Mouse (Mus musculus) neural tube, embryonic 12.5 days (tissue): ENCODE results near the gene Tspan18. TPM values are rescaled to one million over a fixed set of nuclear protein-coding genes. Genes with fewer than 3 reads are reported as not detected.

Source experiments
- ATAC-seq: fragments of 200-750 bp; cut with Nextera tagmentation; 2 replicates; pipeline ENCODE4 v1.8.0; 2017; ENCODE audit warnings: low read depth, mild to moderate bottlenecking, moderate TSS enrichment, moderate library complexity; ENCODE audit not compliant: low FRiP score
- H3K27ac ChIP-seq: fragments of 300-500 bp; sonication (generic); 2 replicates; pipeline ENCODE4 v1.5.1; 2016
- H3K27me3 ChIP-seq: fragments of 300-500 bp; sonication (generic); replicated peaks from 2 replicates; pipeline ENCODE4 v1.6.1; 2016; ENCODE audit warnings: mild to moderate bottlenecking
- H3K36me3 ChIP-seq: fragments of 300-500 bp; sonication (generic); 2 replicates; pipeline ENCODE4 v1.6.1; 2016; ENCODE audit warnings: mild to moderate bottlenecking
- H3K4me1 ChIP-seq: fragments of 300-500 bp; sonication (generic); 2 replicates; pipeline ENCODE4 v1.6.1; 2016
- H3K4me2 ChIP-seq: fragments of 300-500 bp; sonication (generic); replicated peaks from 2 replicates; pipeline ENCODE4 v1.6.1; 2016; ENCODE audit warnings: mild to moderate bottlenecking
- H3K4me3 ChIP-seq: fragments of 300-500 bp; sonication (generic); 2 replicates; pipeline ENCODE4 v1.5.1; 2016
- H3K9ac ChIP-seq: fragments of 300-500 bp; sonication (generic); 2 replicates; pipeline ENCODE4 v1.6.1; 2016; ENCODE audit warnings: mild to moderate bottlenecking
- H3K9me3 ChIP-seq: fragments of 300-500 bp; sonication (generic); 2 replicates; pipeline ENCODE4 v1.6.1; 2016; ENCODE audit warnings: mild to moderate bottlenecking
- WGBS: fragments of 180-500 bp; shearing (Covaris S2); methylation state at CpG from one replicate; pipeline ENCODE4 v1.1.7; 2016; 5-methylcytosine and 5-hydroxymethylcytosine counted together
- polyA plus RNA-seq: library from polyadenylated mRNA; unstranded; fragments of >200 nt; fragmentation: Nextera tagmentation; extraction: Ambion mirVana; gene quantifications from 2 replicates; pipeline ENCODE4 v1.2.1, GENCODE M21; 2016

The Tspan18 gene
- polyA plus RNA-seq, 1 experiment from 2014 or later, result 53.9 TPM

GRCm38 (mm10) chr2:93187323-93187996, 146.8 kb downstream of the Tspan18 start, which contains the start of gene Trp53i11:
Gene Trp53i11 (plus strand): TSS chr2:93187548.
- ATAC-seq, result peak; percentile 87
- WGBS, result under 1% methylated on average over 62 of the region's 69 CpGs
- H3K4me1 ChIP-seq, result peaks cover 50% of the 10 kb centered on the region
- H3K4me3 ChIP-seq, result peak within 1 kb of the TSS; percentile 93
- H3K4me2 ChIP-seq, result peak within 1 kb of the TSS; percentile 83
- no peaks in the 10 kb centered on the region for H3K9me3 ChIP-seq
- H3K27ac ChIP-seq, result peak within 1 kb of the TSS; percentile 81
- H3K36me3 ChIP-seq, result no peaks in the 10 kb centered on the region
- peak within 1 kb of the TSS; percentile 99 for H3K9ac ChIP-seq
- no peaks in the 10 kb centered on the region for H3K27me3 ChIP-seq

- H3K27ac ChIP-seq, result no peak overlapping the region
- peaks cover 29% of the 10 kb centered on the region for H3K4me1 ChIP-seq
Measured at GRCm38 (mm10) chr2:93182859-93183258, 151.4 kb downstream of the Tspan18 start.

GRCm38 (mm10) chr2:93180077-93180844, 154.0 kb downstream of the Tspan18 start:
- peak overlapping the region; percentile 25 for H3K4me3 ChIP-seq
- H3K9me3 ChIP-seq, result no peaks in the 10 kb centered on the region
- H3K27me3 ChIP-seq, result peaks cover 4% of the 10 kb centered on the region; the same call in 1 of the 2 replicates
- no peak for ATAC-seq
- 1% methylated on average over 41 of the region's 41 CpGs for WGBS
- peaks cover 51% of the 10 kb centered on the region for H3K4me1 ChIP-seq
- peak overlapping the region; percentile 38 for H3K9ac ChIP-seq
- H3K36me3 ChIP-seq, result no peaks in the 10 kb centered on the region
- H3K4me2 ChIP-seq, result peak overlapping the region; percentile 58
- H3K27ac ChIP-seq, result peak overlapping the region; percentile 66

More at GRCm38 (mm10) chr2:93182859-93183258, 151.4 kb downstream of the Tspan18 start:
- H3K4me2 ChIP-seq, result no peak overlapping the region
- WGBS, result 73% methylated on average over 8 of the region's 11 CpGs
- no peaks in the 10 kb centered on the region for H3K36me3 ChIP-seq
- peaks cover 4% of the 10 kb centered on the region; the same call in 1 of the 2 replicates for H3K27me3 ChIP-seq
- no peak overlapping the region for H3K4me3 ChIP-seq
- no peak overlapping the region for H3K9ac ChIP-seq
- ATAC-seq, result no peak
- H3K9me3 ChIP-seq, result no peaks in the 10 kb centered on the region

- no peaks in the 10 kb centered on the region for H3K9me3 ChIP-seq
- H3K4me2 ChIP-seq, result peak overlapping the region; percentile 58
- no peaks in the 10 kb centered on the region for H3K36me3 ChIP-seq
- H3K27ac ChIP-seq, result peak overlapping the region; percentile 66; the same call in 1 of the 2 replicates
- 47% methylated on average over 5 of the region's 5 CpGs for WGBS
- H3K9ac ChIP-seq, result no peak overlapping the region
- no peak overlapping the region for H3K4me3 ChIP-seq
- H3K4me1 ChIP-seq, result peaks cover 57% of the 10 kb centered on the region
- H3K27me3 ChIP-seq, result peaks cover 4% of the 10 kb centered on the region; the same call in 1 of the 2 replicates
- no peak for ATAC-seq
Measured at GRCm38 (mm10) chr2:93179603-93180002, 154.7 kb downstream of the Tspan18 start.

- no peak overlapping the region for H3K9ac ChIP-seq
- H3K9me3 ChIP-seq, result no peaks in the 10 kb centered on the region
- peaks cover 4% of the 10 kb centered on the region; the same call in 1 of the 2 replicates for H3K27me3 ChIP-seq
- no peak overlapping the region for H3K4me3 ChIP-seq
- no peak for ATAC-seq
- H3K4me1 ChIP-seq, result peaks cover 61% of the 10 kb centered on the region
- H3K4me2 ChIP-seq, result no peak overlapping the region
- WGBS, result 67% methylated on average over 4 of the region's 4 CpGs
- H3K27ac ChIP-seq, result peak overlapping the region; percentile 63; the same call in 1 of the 2 replicates
- H3K36me3 ChIP-seq, result no peaks in the 10 kb centered on the region
Measured at GRCm38 (mm10) chr2:93178313-93178677, 156.0 kb downstream of the Tspan18 start.

DNA sequence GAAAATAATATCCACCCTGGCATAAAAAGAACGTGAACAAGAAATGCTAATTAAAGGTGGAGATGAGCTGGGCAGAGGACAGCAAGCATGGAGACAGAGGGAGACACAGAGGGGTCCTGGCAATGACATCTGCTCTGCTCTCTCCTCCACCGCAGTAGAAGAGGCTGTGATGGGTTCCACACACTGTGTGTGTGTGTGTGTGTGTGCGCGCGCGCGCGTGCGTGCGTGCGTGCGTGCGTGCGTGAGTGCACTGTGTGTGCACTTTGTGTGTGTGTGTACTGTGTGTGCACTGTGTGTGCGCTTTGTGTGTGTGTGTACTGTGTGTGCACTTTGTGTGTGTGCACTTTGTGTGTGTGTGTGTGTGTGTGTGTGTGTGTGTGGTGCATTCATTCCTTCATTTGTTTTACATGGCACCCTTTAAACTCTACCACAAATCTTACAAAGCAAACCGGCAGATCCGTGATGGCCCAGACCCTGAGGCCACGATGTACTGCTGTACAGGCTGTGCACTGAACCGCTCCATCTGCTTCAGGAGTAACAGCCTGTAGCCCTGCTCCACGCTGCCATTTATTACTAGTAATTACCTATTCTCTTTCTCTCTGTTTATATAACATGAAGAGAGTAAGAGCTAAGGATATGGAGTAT, 156.5 kb downstream of the Tspan18 start:
- Histone ChIP-seq H3K9me3 (no peaks in the 10 kb centered on the region), H3K27me3 (peaks cover 4% of the 10 kb centered on the region; the same call in 1 of the 2 replicates), H3K4me2 (peak overlapping the region; percentile 38), H3K4me3 (no peak overlapping the region), H3K36me3 (no peaks in the 10 kb centered on the region), H3K27ac (peak overlapping the region; percentile 63; the same call in 1 of the 2 replicates), H3K4me1 (peaks cover 62% of the 10 kb centered on the region), H3K9ac (no peak overlapping the region)
- 67% methylated on average over 20 of the region's 20 CpGs for WGBS
- ATAC-seq, result 0 out of 2 replicates have a peak, but pooled peaks have one; percentile 7

DNA sequence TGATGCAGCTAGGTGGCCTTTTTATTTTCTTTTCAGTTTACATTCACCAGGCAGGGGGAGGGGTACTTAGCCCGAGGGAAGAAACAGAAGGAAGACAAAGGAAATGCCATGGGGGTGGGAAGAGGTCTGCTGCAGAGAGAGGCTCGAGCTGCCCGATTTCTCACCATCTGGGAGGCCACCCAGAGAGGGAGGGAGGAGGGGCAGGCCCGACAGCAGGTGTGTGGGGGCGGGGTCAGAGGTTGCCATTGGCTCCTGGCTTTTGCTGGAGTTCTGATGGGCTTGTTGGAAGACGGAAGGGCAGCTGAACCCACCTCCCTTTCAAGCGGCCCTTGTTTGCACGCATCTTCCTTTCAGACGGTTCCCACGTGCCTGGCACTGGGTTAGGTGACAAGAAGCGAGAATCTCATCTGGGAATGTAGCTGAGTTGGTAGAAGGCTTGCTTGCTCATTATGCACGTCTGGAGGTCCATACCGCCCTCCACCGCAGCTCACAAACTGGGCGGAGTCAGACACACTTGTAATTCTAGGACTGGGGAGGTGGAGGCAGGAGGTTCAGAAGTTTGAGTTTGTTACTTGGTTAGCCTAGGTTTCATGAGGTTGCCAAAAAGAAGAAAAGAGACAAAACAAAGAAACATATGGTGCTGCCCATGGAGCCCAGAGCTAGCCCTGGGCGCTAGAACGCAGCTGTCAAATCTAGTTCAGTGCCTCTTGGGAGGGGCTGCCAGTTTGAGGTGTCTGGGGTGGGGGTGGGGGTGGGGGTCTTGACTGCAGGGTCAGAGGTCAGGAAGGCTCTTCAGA, 157.2 kb downstream of the Tspan18 start:
- H3K4me2 ChIP-seq, result peak overlapping the region; percentile 38
- 0 out of 2 replicates have a peak overlapping the region, but pooled peaks have one; percentile 2 for H3K9ac ChIP-seq
- WGBS, result 2% methylated on average over 17 of the region's 17 CpGs
- H3K27me3 ChIP-seq, result peaks cover 4% of the 10 kb centered on the region; the same call in 1 of the 2 replicates
- no peak overlapping the region for H3K4me3 ChIP-seq
- peak; percentile 80 for ATAC-seq
- H3K27ac ChIP-seq, result peak overlapping the region; percentile 63
- H3K4me1 ChIP-seq, result peaks cover 66% of the 10 kb centered on the region
- H3K9me3 ChIP-seq, result no peaks in the 10 kb centered on the region
- H3K36me3 ChIP-seq, result no peaks in the 10 kb centered on the region

DNA sequence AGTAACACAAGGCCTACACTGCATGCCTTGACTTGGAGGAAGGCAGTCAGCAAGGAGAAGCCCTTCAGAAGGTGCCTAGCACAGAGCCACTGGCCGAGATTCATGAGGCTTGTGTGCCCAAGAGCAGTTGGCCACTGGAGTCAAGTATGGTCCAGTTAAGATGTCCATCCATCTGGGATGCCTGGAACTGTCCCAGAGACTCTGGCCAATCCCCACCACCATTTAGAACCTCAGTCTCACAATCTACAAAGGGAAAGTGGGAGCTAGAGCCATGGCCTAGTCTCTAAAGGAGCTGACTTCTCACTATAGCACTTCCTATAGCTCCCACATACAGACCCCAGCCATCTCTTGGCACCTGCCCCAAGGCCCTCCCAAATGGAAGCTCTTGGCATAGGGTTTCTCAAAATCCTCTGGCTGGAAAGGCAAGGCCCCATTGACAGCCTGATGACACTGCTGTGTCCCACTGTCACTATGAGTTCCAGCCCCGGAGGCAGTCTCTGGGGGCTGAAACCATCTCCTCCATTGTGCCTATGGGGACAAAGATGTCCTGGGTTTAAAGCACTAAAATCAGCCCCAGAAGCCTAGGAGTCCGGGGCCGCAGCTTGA, 158.0 kb downstream of the Tspan18 start:
- no peak overlapping the region for H3K9ac ChIP-seq
- no peak overlapping the region for H3K4me3 ChIP-seq
- H3K4me2 ChIP-seq, result peak overlapping the region; percentile 38
- peak overlapping the region; percentile 63 for H3K27ac ChIP-seq
- H3K4me1 ChIP-seq, result peaks cover 66% of the 10 kb centered on the region
- H3K27me3 ChIP-seq, result peaks cover 4% of the 10 kb centered on the region; the same call in 1 of the 2 replicates
- H3K9me3 ChIP-seq, result no peaks in the 10 kb centered on the region
- 16% methylated on average over 4 of the region's 4 CpGs for WGBS
- no peaks in the 10 kb centered on the region for H3K36me3 ChIP-seq
- ATAC-seq, result peak; percentile 3; the same call in 1 of the 2 replicates

DNA sequence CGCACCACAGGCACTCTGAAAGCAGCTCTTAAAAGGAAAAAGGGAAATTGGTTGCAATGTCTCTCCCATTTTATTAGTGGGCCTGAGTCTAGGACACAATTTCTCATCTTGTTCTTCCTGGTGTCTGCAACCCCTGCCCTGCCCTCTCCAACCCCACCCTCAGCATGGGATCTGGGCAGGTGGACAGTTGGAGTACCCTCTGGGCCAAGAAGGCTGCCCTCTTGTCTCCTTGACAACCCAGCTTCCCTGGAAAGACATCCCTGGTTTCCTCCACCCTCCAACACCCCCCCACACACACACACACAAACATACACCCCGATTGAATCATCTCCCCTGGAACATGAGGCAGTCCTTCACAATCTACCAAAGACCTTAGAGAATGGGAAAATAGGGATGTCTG, 158.6 kb downstream of the Tspan18 start:
- peaks cover 4% of the 10 kb centered on the region; the same call in 1 of the 2 replicates for H3K27me3 ChIP-seq
- H3K27ac ChIP-seq, result peak overlapping the region; percentile 63; the same call in 1 of the 2 replicates
- no peaks in the 10 kb centered on the region for H3K36me3 ChIP-seq
- no peaks in the 10 kb centered on the region for H3K9me3 ChIP-seq
- peaks cover 72% of the 10 kb centered on the region for H3K4me1 ChIP-seq
- H3K4me3 ChIP-seq, result no peak overlapping the region
- ATAC-seq, result no peak
- no peak overlapping the region for H3K9ac ChIP-seq
- no peak overlapping the region for H3K4me2 ChIP-seq
- WGBS, result 55% methylated on average over 2 of the region's 2 CpGs

GRCm38 (mm10) chr2:93175278-93175677, 159.0 kb downstream of the Tspan18 start:
- Histone ChIP-seq H3K4me3 (no peak overlapping the region), H3K9me3 (no peaks in the 10 kb centered on the region), H3K4me2 (no peak overlapping the region), H3K27ac (peak overlapping the region; percentile 11; the same call in 1 of the 2 replicates), H3K27me3 (peaks cover 4% of the 10 kb centered on the region; the same call in 1 of the 2 replicates), H3K4me1 (peaks cover 72% of the 10 kb centered on the region), H3K9ac (no peak overlapping the region), H3K36me3 (no peaks in the 10 kb centered on the region)
- no peak for ATAC-seq
- WGBS, result 14% methylated on average over 5 of the region's 5 CpGs

DNA sequence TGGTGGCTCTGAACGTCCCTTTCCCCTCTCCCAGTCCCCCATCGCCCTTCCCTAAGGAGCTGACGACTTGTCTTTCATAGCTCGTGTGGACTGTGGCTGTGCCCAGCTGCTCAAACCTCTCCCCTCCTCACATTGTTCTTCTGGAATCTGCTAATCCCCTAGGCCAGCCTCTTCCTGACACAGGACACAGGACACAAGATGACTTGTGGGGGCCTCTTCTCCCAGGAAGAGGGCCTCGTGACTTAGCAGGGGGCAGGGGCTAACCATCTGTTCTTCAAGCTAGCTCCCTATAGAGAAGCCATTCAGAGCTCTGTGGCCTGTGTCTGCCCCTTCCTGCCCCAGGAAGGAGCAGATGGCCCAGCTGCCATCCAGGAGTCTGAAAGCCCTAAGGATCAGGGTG, 160.1 kb downstream of the Tspan18 start:
- Histone ChIP-seq H3K4me1 (peaks cover 62% of the 10 kb centered on the region), H3K27me3 (no peaks in the 10 kb centered on the region; the same call in 1 of the 2 replicates), H3K9ac (0 out of 2 replicates have a peak overlapping the region, but pooled peaks have one; percentile 0), H3K4me2 (no peak overlapping the region), H3K36me3 (no peaks in the 10 kb centered on the region), H3K4me3 (no peak overlapping the region), H3K9me3 (no peaks in the 10 kb centered on the region), H3K27ac (peak overlapping the region; percentile 11; the same call in 1 of the 2 replicates)
- 7% methylated on average over 5 of the region's 5 CpGs for WGBS
- no peak for ATAC-seq
